Mouse (Mus musculus): Measurements from ENCODE around the gene Ankrd9.

DNA sequence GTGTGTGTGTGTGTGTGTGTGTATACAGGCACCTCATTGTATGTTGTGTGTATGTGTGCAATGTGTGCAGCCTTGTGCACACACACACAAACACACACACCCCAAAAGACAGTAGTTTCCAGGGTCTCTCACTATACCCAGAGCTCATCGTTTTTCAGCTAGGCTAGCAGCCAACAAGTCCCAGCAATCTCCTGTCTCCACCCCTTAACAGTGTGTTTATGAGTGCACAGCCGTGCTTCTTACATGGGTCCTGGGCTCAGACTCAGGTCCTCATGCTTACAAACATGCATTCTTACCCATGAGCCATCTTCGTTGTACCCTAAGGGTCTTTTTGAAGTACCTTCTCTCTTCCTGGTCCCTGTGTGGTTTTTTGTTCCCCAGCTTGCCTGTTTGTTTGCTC lies 13.3 kb downstream of the Ankrd9 start:
- no peak for TF ChIP-seq POLR2A (IDR thresholded peaks at IDR 0.05; ENCODE audit: borderline replicate concordance, low read depth, low read length)
- no peak for TF ChIP-seq CTCF (IDR thresholded peaks at IDR 0.05; ENCODE audit: low read depth, low read length)
